Mouse (Mus musculus) heart, postnatal 0 days (tissue): Measurements from ENCODE around the gene Plcl2. TPM values are rescaled to one million over a fixed set of nuclear protein-coding genes. Genes with fewer than 3 reads are reported as not detected.

Experiments
- ATAC-seq: fragments of 200-750 bp; cut with Nextera tagmentation; 2 replicates; pipeline ENCODE4 v1.8.0; 2017; ENCODE audit warnings: low read depth, moderate number of reproducible peaks, moderate library complexity; ENCODE audit not compliant: insufficient read depth
- DNase-seq: peaks from one replicate; pipeline ENCODE4 v3.0.0-alpha.2; 2016; ENCODE audit warnings: low spot score
- H3K27ac ChIP-seq: fragments of 300-500 bp; sonication (generic); 2 replicates; pipeline ENCODE4 v1.5.1; 2014; ENCODE audit warnings: low read depth, mild to moderate bottlenecking
- H3K27me3 ChIP-seq: fragments of 300-500 bp; sonication (generic); 2 replicates; pipeline ENCODE4 v1.6.1; 2014; ENCODE audit warnings: low read length, mixed read lengths; ENCODE audit not compliant: control insufficient read depth, insufficient read depth
- H3K36me3 ChIP-seq: fragments of 300-500 bp; sonication (generic); replicated peaks from 2 replicates; pipeline ENCODE4 v1.6.1; 2014; ENCODE audit warnings: low read length, mixed read lengths; ENCODE audit not compliant: control insufficient read depth, insufficient read depth
- H3K4me1 ChIP-seq: fragments of 300-500 bp; sonication (generic); 2 replicates; pipeline ENCODE4 v1.6.1; 2014; ENCODE audit warnings: antibody characterized with exemption; ENCODE audit not compliant: control insufficient read depth, insufficient read depth
- H3K4me2 ChIP-seq: fragments of 300-500 bp; sonication (generic); 2 replicates; pipeline ENCODE4 v1.6.1; 2014; ENCODE audit warnings: low read depth, mild to moderate bottlenecking, low read length, moderate library complexity
- H3K4me3 ChIP-seq: fragments of 300-500 bp; sonication (generic); 2 replicates; pipeline ENCODE4 v1.5.1; 2014; ENCODE audit warnings: low read depth, low read length
- H3K9ac ChIP-seq: fragments of 300-500 bp; sonication (generic); replicated peaks from 2 replicates; pipeline ENCODE4 v1.6.1; 2014; ENCODE audit warnings: low read depth, low read length, mixed read lengths
- H3K9me3 ChIP-seq: fragments of 300-500 bp; sonication (generic); replicated peaks from 2 replicates; pipeline ENCODE4 v1.6.1; 2016; ENCODE audit warnings: low read length; ENCODE audit not compliant: control insufficient read depth
- CTCF ChIP-seq: IDR thresholded peaks from 2 replicates; pipeline ENCODE4 v1.5.1; 2016; ENCODE audit warnings: antibody characterized with exemption, control low read depth, low read depth
- EP300 ChIP-seq: IDR thresholded peaks from 2 replicates; pipeline ENCODE4 v1.6.1; 2016; ENCODE audit warnings: antibody characterized with exemption, low read depth
- WGBS: fragments of 180-500 bp; shearing (Covaris S2); extraction: QIAGEN DNeasy Blood & Tissue Kit; methylation state at CpG from one replicate; pipeline ENCODE4 v1.1.7; 2014; 5-methylcytosine and 5-hydroxymethylcytosine counted together
- polyA plus RNA-seq: library from polyadenylated mRNA; unstranded; fragments of >200 nt; fragmentation: Nextera tagmentation; extraction: Ambion mirVana; gene quantifications from 2 replicates; pipeline ENCODE4 v1.2.1, GENCODE M21; 2015
- total RNA-seq: library from RNA; depleted of rRNA; stranded (reverse); fragments of >200 nt; gene quantifications from 2 replicates; pipeline ENCODE4 v1.2.3, GENCODE M21; 2014; ENCODE audit warnings: low replicate concordance

The Plcl2 gene
- total and polyA plus RNA-seq, 2 experiments from 2014 or later: 2.4 to 22.7 TPM

- no peaks in the 10 kb centered on the region for H3K27me3 ChIP-seq
- WGBS: 89% methylated on average over 7 of the region's 7 CpGs
- no peak for ATAC-seq
- H3K4me1 ChIP-seq: peaks cover 4% of the 10 kb centered on the region; the same call in 1 of the 2 replicates
- no peak overlapping the region for H3K27ac ChIP-seq
- no peaks in the 10 kb centered on the region for H3K36me3 ChIP-seq
- H3K4me2 ChIP-seq: no peak overlapping the region
- no peaks in the 10 kb centered on the region for H3K9me3 ChIP-seq
- no peak for DNase-seq
- TF ChIP-seq CTCF: no peak
- no peak for TF ChIP-seq EP300
- no peak overlapping the region for H3K4me3 ChIP-seq
- no peak overlapping the region for H3K9ac ChIP-seq
These were observed 165.4 kb downstream of the Plcl2 start for GRCm38 (mm10) chr17:50674580-50674979.

GRCm38 (mm10) chr17:50675231-50675630, 166.0 kb downstream of the Plcl2 start:
- Histone ChIP-seq H3K4me3 (no peak overlapping the region), H3K4me2 (no peak overlapping the region), H3K9ac (no peak overlapping the region), H3K27ac (no peak overlapping the region), H3K4me1 (peaks cover 4% of the 10 kb centered on the region; the same call in 1 of the 2 replicates), H3K36me3 (no peaks in the 10 kb centered on the region), H3K27me3 (no peaks in the 10 kb centered on the region), H3K9me3 (no peaks in the 10 kb centered on the region)
- ATAC-seq (no peak), DNase-seq (no peak)
- 84% methylated on average over 11 of the region's 11 CpGs for WGBS
- TF ChIP-seq EP300 (no peak), CTCF (no peak)

GRCm38 (mm10) chr17:50677334-50677733, 168.1 kb downstream of the Plcl2 start:
- ATAC-seq (no peak), DNase-seq (no peak)
- no peak for TF ChIP-seq EP300
- no peaks in the 10 kb centered on the region for H3K36me3 ChIP-seq
- H3K4me2 ChIP-seq: no peak overlapping the region
- H3K4me1 ChIP-seq: peaks cover 5% of the 10 kb centered on the region
- 96% methylated on average over 14 of the region's 14 CpGs for WGBS
- H3K9ac ChIP-seq: no peak overlapping the region
- no peaks in the 10 kb centered on the region for H3K27me3 ChIP-seq
- H3K27ac ChIP-seq: no peak overlapping the region
- no peaks in the 10 kb centered on the region for H3K9me3 ChIP-seq
- no peak overlapping the region for H3K4me3 ChIP-seq

GRCm38 (mm10) chr17:50677978-50678712, 168.9 kb downstream of the Plcl2 start:
- no peak overlapping the region for H3K9ac ChIP-seq
- DNase-seq (peak; percentile 71), ATAC-seq (peak; percentile 70)
- 30% methylated on average over 10 of the region's 10 CpGs for WGBS
- TF ChIP-seq CTCF (no peak), EP300 (no peak)
- no peaks in the 10 kb centered on the region for H3K27me3 ChIP-seq
- H3K36me3 ChIP-seq: no peaks in the 10 kb centered on the region
- peak overlapping the region; percentile 68 for H3K27ac ChIP-seq
- no peaks in the 10 kb centered on the region for H3K9me3 ChIP-seq
- H3K4me3 ChIP-seq: no peak overlapping the region
- peaks cover 12% of the 10 kb centered on the region for H3K4me1 ChIP-seq
- no peak overlapping the region for H3K4me2 ChIP-seq

GRCm38 (mm10) chr17:50678748-50679147, 169.5 kb downstream of the Plcl2 start:
- H3K27ac ChIP-seq: peak overlapping the region; percentile 68
- no peak overlapping the region for H3K9ac ChIP-seq
- no peaks in the 10 kb centered on the region for H3K9me3 ChIP-seq
- H3K4me1 ChIP-seq: peaks cover 15% of the 10 kb centered on the region
- no peak for DNase-seq
- no peak overlapping the region for H3K4me2 ChIP-seq
- WGBS: 66% methylated on average over 2 of the region's 2 CpGs
- H3K36me3 ChIP-seq: no peaks in the 10 kb centered on the region
- ATAC-seq: no peak
- TF ChIP-seq CTCF (no peak), EP300 (no peak)
- H3K27me3 ChIP-seq: no peaks in the 10 kb centered on the region
- H3K4me3 ChIP-seq: no peak overlapping the region
